Mouse (Mus musculus): Measurements from ENCODE around the gene Acer2. TPM values are rescaled to one million over a fixed set of nuclear protein-coding genes. Genes with fewer than 3 reads are reported as not detected.
A peak's percentile ranks its signal among the peaks of the same experiment; 100 is the strongest.

Acer2 gene
- polyA plus RNA-seq, 1 experiment: 1.8 TPM

DNA sequence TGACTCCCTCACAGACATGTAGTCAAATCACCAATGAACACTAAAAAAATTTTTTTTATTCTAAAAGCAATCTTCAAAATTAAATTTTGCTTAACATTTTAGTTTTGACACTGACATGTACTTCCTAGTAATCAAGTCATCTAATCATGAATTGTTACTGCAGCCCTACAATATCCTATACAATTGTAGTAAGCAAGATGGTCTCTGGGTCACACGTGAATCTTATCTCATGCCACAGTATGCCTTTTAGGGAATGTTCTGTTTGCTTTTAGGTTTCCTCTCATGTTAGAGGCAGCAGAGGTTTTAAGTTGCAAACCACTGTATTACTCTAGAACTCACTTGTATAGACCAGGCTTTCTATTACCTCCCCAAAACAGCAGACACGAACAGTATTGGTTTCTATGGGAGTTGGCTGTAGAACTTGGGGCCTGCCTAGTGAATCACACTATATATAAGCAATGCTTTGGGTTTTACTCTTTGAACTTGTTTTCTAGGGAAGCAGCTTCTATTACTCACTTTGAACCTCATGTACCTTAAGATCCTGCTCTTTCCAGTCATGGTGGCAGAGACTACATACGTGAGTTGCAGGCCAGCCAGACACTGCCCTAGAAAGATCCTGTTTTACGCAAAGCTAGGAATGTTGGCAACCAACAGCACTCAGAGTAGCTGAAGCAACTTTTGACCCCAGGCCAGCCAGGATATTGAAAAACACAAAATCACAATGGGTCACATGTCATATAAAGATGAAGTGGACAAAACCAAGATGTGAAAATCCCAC lies 21.2 kb upstream of the Acer2 start:
- no peak overlapping the region for H3K4me3 ChIP-seq (replicated peaks; ENCODE audit: control insufficient read depth, low read depth, low read length)
- no peaks in the 10 kb centered on the region; the same call in 1 of the 2 replicates for H3K4me1 ChIP-seq (ENCODE audit: control insufficient read depth, insufficient read depth, low read length)
- WGBS: 73% methylated on average over 4 of the region's 4 CpGs
- TF ChIP-seq CTCF (IDR thresholded peaks at IDR 0.05; ENCODE audit: control insufficient read depth, insufficient read depth, low read length) (no peak), POLR2A (IDR thresholded peaks at IDR 0.05; ENCODE audit: borderline replicate concordance, control insufficient read depth, low read depth, low read length) (no peak)
- H3K27ac ChIP-seq (ENCODE audit: control insufficient read depth, insufficient read depth, low read depth, low read length, poor library complexity): no peak overlapping the region

- WGBS: under 1% methylated on average over 50 of the region's 50 CpGs
Measured at GRCm38 (mm10) chr4:86856304-86857112, 17.7 kb upstream of the Acer2 start.

GRCm38 (mm10) chr4:86857113-86858069 lies 16.8 kb upstream of the Acer2 start, which contains the start of gene Rps6:
Rps6 (minus strand) TSS chr4:86857412.
- Histone ChIP-seq H3K4me3 (replicated peaks; ENCODE audit: control insufficient read depth, low read depth, low read length) (peak within 1 kb of the TSS; percentile 92), H3K4me1 (ENCODE audit: control insufficient read depth, insufficient read depth, low read length) (no peaks in the 10 kb centered on the region; the same call in 1 of the 2 replicates), H3K27ac (ENCODE audit: control insufficient read depth, insufficient read depth, low read depth, low read length, poor library complexity) (peak within 1 kb of the TSS; percentile 93)
- TF ChIP-seq POLR2A (IDR thresholded peaks at IDR 0.05; ENCODE audit: borderline replicate concordance, control insufficient read depth, low read depth, low read length) (peak; percentile 88; the same call in 1 of the 2 replicates), CTCF (IDR thresholded peaks at IDR 0.05; ENCODE audit: control insufficient read depth, insufficient read depth, low read length) (no peak)
- WGBS: under 1% methylated on average over 68 of the region's 68 CpGs

More at GRCm38 (mm10) chr4:86856304-86857112, 17.7 kb upstream of the Acer2 start:
- peak overlapping the region; percentile 69 for H3K4me3 ChIP-seq (replicated peaks; ENCODE audit: control insufficient read depth, low read depth, low read length)
- no peaks in the 10 kb centered on the region; the same call in 1 of the 2 replicates for H3K4me1 ChIP-seq (ENCODE audit: control insufficient read depth, insufficient read depth, low read length)
- no peak for TF ChIP-seq POLR2A (IDR thresholded peaks at IDR 0.05; ENCODE audit: borderline replicate concordance, control insufficient read depth, low read depth, low read length)
- TF ChIP-seq CTCF (IDR thresholded peaks at IDR 0.05; ENCODE audit: control insufficient read depth, insufficient read depth, low read length): no peak
- H3K27ac ChIP-seq (ENCODE audit: control insufficient read depth, insufficient read depth, low read depth, low read length, poor library complexity): peak overlapping the region; percentile 93

DNA sequence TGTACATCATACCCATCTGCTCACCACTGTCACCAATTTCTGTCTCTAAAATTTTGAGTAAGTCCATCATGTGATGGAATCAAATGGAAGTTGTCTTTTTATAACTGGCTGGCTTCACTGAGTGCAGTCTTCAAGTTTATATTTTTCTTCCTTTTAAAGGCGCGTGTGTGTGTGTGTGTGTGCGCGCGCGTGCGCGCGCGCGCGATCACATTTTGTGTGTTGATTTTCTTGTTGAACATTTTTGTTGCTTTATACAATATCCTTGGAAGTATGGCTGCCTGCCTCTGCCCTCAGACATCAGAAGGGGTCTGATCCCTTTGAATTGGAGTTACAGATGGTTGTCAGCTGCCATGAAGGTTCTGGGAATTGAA lies 16.1 kb upstream of the Acer2 start:
- 64% methylated on average over 12 of the region's 12 CpGs for WGBS
- no peak overlapping the region for H3K27ac ChIP-seq (ENCODE audit: control insufficient read depth, insufficient read depth, low read depth, low read length, poor library complexity)

DNA sequence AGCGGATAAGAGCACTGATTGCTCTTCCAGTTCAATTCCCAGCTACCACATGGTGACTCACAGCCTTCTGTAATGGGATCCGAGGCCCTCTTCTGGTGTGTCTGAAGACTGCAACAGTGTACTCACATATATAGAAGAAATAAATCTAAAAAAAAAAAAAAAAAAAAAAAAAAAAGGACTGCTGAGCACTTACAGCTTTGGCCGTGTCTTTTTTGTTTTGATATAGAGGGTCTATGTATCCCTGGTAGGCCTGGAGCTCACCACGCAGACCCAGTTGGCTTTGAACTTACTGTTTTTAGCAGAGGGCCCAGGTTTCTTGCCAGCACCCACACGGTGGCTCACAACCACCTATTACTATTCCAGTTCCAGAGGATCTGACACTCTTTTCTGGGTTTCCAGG lies 10.1 kb upstream of the Acer2 start:
- WGBS: 74% methylated on average over 5 of the region's 5 CpGs

More for the DNA sequence above, 16.1 kb upstream of the Acer2 start:
- TF ChIP-seq CTCF (IDR thresholded peaks at IDR 0.05; ENCODE audit: control insufficient read depth, insufficient read depth, low read length) (no peak), POLR2A (IDR thresholded peaks at IDR 0.05; ENCODE audit: borderline replicate concordance, control insufficient read depth, low read depth, low read length) (no peak)
- H3K4me3 ChIP-seq (replicated peaks; ENCODE audit: control insufficient read depth, low read depth, low read length): peak overlapping the region; percentile 92
- no peaks in the 10 kb centered on the region; the same call in 1 of the 2 replicates for H3K4me1 ChIP-seq (ENCODE audit: control insufficient read depth, insufficient read depth, low read length)

DNA sequence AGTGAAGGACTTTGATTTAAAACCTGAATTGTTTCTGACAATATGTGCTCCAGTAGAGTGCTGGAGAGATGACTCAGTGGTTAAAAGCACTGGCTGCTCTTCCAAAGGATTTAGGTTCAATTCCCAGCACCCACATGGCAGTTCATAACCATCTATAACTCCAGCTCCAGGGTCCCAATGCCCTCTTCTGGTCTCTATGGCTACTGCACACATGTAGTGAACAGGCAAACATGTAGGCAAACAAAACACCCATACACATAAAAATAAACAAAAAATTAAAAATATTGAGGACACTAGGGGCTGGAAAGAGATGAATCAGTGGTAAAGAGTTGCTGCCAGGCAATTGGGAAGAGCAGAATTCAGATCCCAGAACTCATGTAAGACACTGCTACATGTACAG lies 2.2 kb upstream of the Acer2 start:
- H3K4me3 ChIP-seq (replicated peaks; ENCODE audit: control insufficient read depth, low read depth, low read length): no peak overlapping the region
- H3K4me1 ChIP-seq (ENCODE audit: control insufficient read depth, insufficient read depth, low read length): no peaks in the 10 kb centered on the region
- TF ChIP-seq POLR2A (IDR thresholded peaks at IDR 0.05; ENCODE audit: borderline replicate concordance, control insufficient read depth, low read depth, low read length): no peak
- no peak for TF ChIP-seq CTCF (IDR thresholded peaks at IDR 0.05; ENCODE audit: control insufficient read depth, insufficient read depth, low read length)
- no peak overlapping the region for H3K27ac ChIP-seq (ENCODE audit: control insufficient read depth, insufficient read depth, low read depth, low read length, poor library complexity)

More for the DNA sequence above, 10.1 kb upstream of the Acer2 start:
- Histone ChIP-seq H3K27ac (ENCODE audit: control insufficient read depth, insufficient read depth, low read depth, low read length, poor library complexity) (no peak overlapping the region), H3K4me3 (replicated peaks; ENCODE audit: control insufficient read depth, low read depth, low read length) (no peak overlapping the region), H3K4me1 (ENCODE audit: control insufficient read depth, insufficient read depth, low read length) (no peaks in the 10 kb centered on the region)
- TF ChIP-seq POLR2A (IDR thresholded peaks at IDR 0.05; ENCODE audit: borderline replicate concordance, control insufficient read depth, low read depth, low read length) (no peak), CTCF (IDR thresholded peaks at IDR 0.05; ENCODE audit: control insufficient read depth, insufficient read depth, low read length) (no peak)

- WGBS: 69% methylated on average over 4 of the region's 4 CpGs
- H3K4me1 ChIP-seq (ENCODE audit: control insufficient read depth, insufficient read depth, low read length): no peaks in the 10 kb centered on the region
- H3K27ac ChIP-seq (ENCODE audit: control insufficient read depth, insufficient read depth, low read depth, low read length, poor library complexity): no peak overlapping the region
- no peak overlapping the region for H3K4me3 ChIP-seq (replicated peaks; ENCODE audit: control insufficient read depth, low read depth, low read length)
- TF ChIP-seq CTCF (IDR thresholded peaks at IDR 0.05; ENCODE audit: control insufficient read depth, insufficient read depth, low read length) (no peak), POLR2A (IDR thresholded peaks at IDR 0.05; ENCODE audit: borderline replicate concordance, control insufficient read depth, low read depth, low read length) (no peak)
Measured at GRCm38 (mm10) chr4:86873072-86873471, 1.1 kb upstream of the Acer2 start.

Measured in bone marrow, adult 2 months (tissue).